Mouse (Mus musculus) lung, adult 2 months (tissue): Measurements from ENCODE around the gene Galnt18.

ENCODE experiments used
- CTCF ChIP-seq: fragments of 200-500 bp; IDR thresholded peaks from 2 replicates; pipeline ENCODE4 v1.5.1; 2011; ENCODE audit warnings: mild to moderate bottlenecking, low read length, control low read depth; ENCODE audit not compliant: insufficient read depth
- POLR2A ChIP-seq: fragments of 200-500 bp; IDR thresholded peaks from 2 replicates; pipeline ENCODE4 v1.6.1; 2011; ENCODE audit warnings: low read depth, mild to moderate bottlenecking, control low read depth, low read length, borderline replicate concordance; ENCODE audit errors: extremely low read depth

DNA sequence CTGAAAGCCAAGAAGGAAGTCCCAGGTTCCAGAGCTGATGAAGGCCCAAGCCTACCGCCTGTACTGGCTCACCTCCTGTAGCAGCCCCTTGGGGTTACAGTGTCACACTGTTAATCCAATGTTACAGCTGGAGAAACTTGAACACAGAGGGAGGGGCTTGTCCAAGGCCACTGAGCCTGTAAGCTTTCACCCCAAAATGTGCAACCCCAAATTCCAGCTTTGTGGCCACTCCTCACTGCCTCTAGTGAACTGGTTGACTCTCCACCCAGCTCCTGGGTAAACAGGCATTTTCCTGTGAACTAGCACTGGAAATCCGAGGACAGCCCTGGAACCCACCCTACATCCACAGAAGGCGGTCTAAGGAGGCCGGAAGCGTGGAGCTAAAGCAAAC, 58.5 kb downstream of the Galnt18 start:
- TF ChIP-seq POLR2A (no peak), CTCF (no peak)
